ENCODE assay signal across 9 mouse cellular contexts in genomic region chr11:69881787-69882670, GRCm38 (mm10). TPM values are rescaled to one million over a fixed set of nuclear protein-coding genes. Genes with fewer than 3 reads are reported as not detected.
DNase-seq lines count a peak whose midpoint lies in the region; ATAC-seq lines count a peak whose summit lies in the region.
"Had no signal": no experiment of that assay in that cellular context is flagged by ENCODE, and none has a peak within 500 bp of the region (broad histone marks: within the 10 kb centered on the region; RNA-seq: fewer than 3 reads in every experiment).

No protein-coding gene starts in this region.

- peak overlapping the region; percentile 97 for H3K27ac ChIP-seq in kidney, embryonic 15.5 days
- H3K27ac ChIP-seq in embryonic facial prominence, embryonic 11.5 days (replicated peaks; ENCODE audit: low read depth, low read length), result peak overlapping the region; percentile 69; the same call in 1 of the 2 replicates
- no peak overlapping the region for H3K27ac ChIP-seq in hindbrain, embryonic 14.5 days
- H3K27ac ChIP-seq in midbrain, embryonic 14.5 days (replicated peaks; ENCODE audit: low read depth, low read length), result no peak overlapping the region

- H3K4me2 ChIP-seq in kidney, embryonic 15.5 days, result peak overlapping the region; percentile 80
- H3K4me2 ChIP-seq in embryonic facial prominence, embryonic 11.5 days (ENCODE audit: low read depth, low read length), result peak overlapping the region; percentile 69
- H3K4me2 ChIP-seq in hindbrain, embryonic 14.5 days (replicated peaks), result peak overlapping the region; percentile 66
- peak overlapping the region; percentile 69 for H3K4me2 ChIP-seq in midbrain, embryonic 14.5 days (ENCODE audit: low read length)

- peak overlapping the region; percentile 63 for H3K4me3 ChIP-seq in kidney, embryonic 15.5 days (replicated peaks)
- H3K4me3 ChIP-seq in embryonic facial prominence, embryonic 11.5 days (ENCODE audit: low read depth, low read length), result peak overlapping the region; percentile 45
- H3K4me3 ChIP-seq in hindbrain, embryonic 14.5 days (replicated peaks; ENCODE audit: low read length), result peak overlapping the region; percentile 37
- peak overlapping the region; percentile 40 for H3K4me3 ChIP-seq in midbrain, embryonic 14.5 days (replicated peaks; ENCODE audit: low read depth, low read length)

- H3K36me3 ChIP-seq in kidney, embryonic 15.5 days, result no peaks in the 10 kb centered on the region
- H3K36me3 ChIP-seq in embryonic facial prominence, embryonic 11.5 days (replicated peaks; ENCODE audit: control insufficient read depth, insufficient read depth, low read depth, low read length), result no peaks in the 10 kb centered on the region
- H3K36me3 ChIP-seq in hindbrain, embryonic 14.5 days (replicated peaks; ENCODE audit: control insufficient read depth, insufficient read depth), result no peaks in the 10 kb centered on the region
- no peaks in the 10 kb centered on the region for H3K36me3 ChIP-seq in midbrain, embryonic 14.5 days (ENCODE audit: control insufficient read depth, insufficient read depth, low read length)

- 55% methylated on average over 21 of the region's 21 CpGs for WGBS in kidney, embryonic 15.5 days
- 58% methylated on average over 21 of the region's 21 CpGs for WGBS in embryonic facial prominence, embryonic 11.5 days
- 62% methylated on average over 21 of the region's 21 CpGs for WGBS in hindbrain, embryonic 14.5 days
- 58% methylated on average over 21 of the region's 21 CpGs for WGBS in midbrain, embryonic 14.5 days

- H3K4me1 ChIP-seq in kidney, embryonic 15.5 days, result peaks cover 55% of the 10 kb centered on the region
- H3K4me1 ChIP-seq in embryonic facial prominence, embryonic 11.5 days (ENCODE audit: control insufficient read depth, insufficient read depth, low read length), result peaks cover 4% of the 10 kb centered on the region; the same call in 1 of the 2 replicates
- H3K4me1 ChIP-seq in hindbrain, embryonic 14.5 days (replicated peaks; ENCODE audit: control insufficient read depth, insufficient read depth, low read length), result peaks cover 16% of the 10 kb centered on the region; the same call in 1 of the 2 replicates
- H3K4me1 ChIP-seq in midbrain, embryonic 14.5 days (ENCODE audit: control insufficient read depth, insufficient read depth, low read length), result peaks cover 14% of the 10 kb centered on the region

- DNase-seq in kidney, postnatal 14 days, result no peak
- DNase-seq in embryonic facial prominence, embryonic 11.5 days (ENCODE audit: low spot score), result no peak
- DNase-seq in hindbrain, embryonic 14.5 days (ENCODE audit: low spot score), result no peak
- no peak for DNase-seq in midbrain, embryonic 14.5 days
- DNase-seq in left cerebral cortex, adult 18-20 months (ENCODE audit: low spot score in 2 of 2), result no peak
- no peak for DNase-seq in ovary, postnatal 14 days (ENCODE audit: low spot score)
- DNase-seq in retina, postnatal 1 day, result no peak

- peak overlapping the region; percentile 69 for H3K9ac ChIP-seq in kidney, embryonic 15.5 days
- H3K9ac ChIP-seq in embryonic facial prominence, embryonic 11.5 days (replicated peaks; ENCODE audit: low read length), result peak overlapping the region; percentile 64
- peak overlapping the region; percentile 57 for H3K9ac ChIP-seq in hindbrain, embryonic 14.5 days
- peak overlapping the region; percentile 44; the same call in 1 of the 2 replicates for H3K9ac ChIP-seq in midbrain, embryonic 14.5 days (replicated peaks; ENCODE audit: low read length)

- no peaks in the 10 kb centered on the region for H3K9me3 ChIP-seq in kidney, embryonic 15.5 days (replicated peaks)
- no peaks in the 10 kb centered on the region for H3K9me3 ChIP-seq in embryonic facial prominence, embryonic 11.5 days (replicated peaks; ENCODE audit: control insufficient read depth, low read length)
- H3K9me3 ChIP-seq in hindbrain, embryonic 14.5 days (ENCODE audit: control insufficient read depth, low read length), result no peaks in the 10 kb centered on the region
- H3K9me3 ChIP-seq in midbrain, embryonic 14.5 days (ENCODE audit: control insufficient read depth, low read length), result no peaks in the 10 kb centered on the region

- ATAC-seq in kidney, embryonic 15.5 days (replicated peaks; ENCODE audit: low FRiP score), result no peak
- no peak for ATAC-seq in embryonic facial prominence, embryonic 11.5 days (replicated peaks; ENCODE audit: insufficient number of reproducible peaks, low FRiP score, low TSS enrichment, low read depth)
- ATAC-seq in hindbrain, embryonic 14.5 days (ENCODE audit: low FRiP score), result no peak
- no peak for ATAC-seq in midbrain, embryonic 14.5 days (ENCODE audit: low FRiP score, low TSS enrichment)

- H3K27me3 ChIP-seq in kidney, embryonic 15.5 days, result no peaks in the 10 kb centered on the region
- H3K27me3 ChIP-seq in embryonic facial prominence, embryonic 11.5 days (ENCODE audit: control insufficient read depth, insufficient read depth, low read length), result no peaks in the 10 kb centered on the region
- peaks cover 15% of the 10 kb centered on the region for H3K27me3 ChIP-seq in hindbrain, embryonic 14.5 days (ENCODE audit: control insufficient read depth, insufficient read depth, low read length)
- H3K27me3 ChIP-seq in midbrain, embryonic 14.5 days (ENCODE audit: control insufficient read depth, insufficient read depth, low read length), result peaks cover 17% of the 10 kb centered on the region; the same call in 1 of the 2 replicates

RNA-seq across cellular contexts. Expression of gene Kctd11, which starts 0.8 kb away (rescaled TPM):
- polyA plus RNA-seq in kidney, embryonic 15.5 days (2015; fragmentation: Nextera tagmentation; extraction: Ambion mirVana), result 9.4 and 10.1 TPM in 2 replicates
- polyA plus RNA-seq in embryonic facial prominence, embryonic 11.5 days (2014; fragmentation: Nextera tagmentation; extraction: Ambion mirVana), result 3.2 and 3.5 TPM in 2 replicates
- 2.2 and 2.3 TPM in 2 replicates for polyA plus RNA-seq in hindbrain, embryonic 14.5 days (2014; fragmentation: Nextera tagmentation; extraction: Ambion mirVana)
- polyA plus RNA-seq in midbrain, embryonic 14.5 days (2014; fragmentation: Nextera tagmentation; extraction: Ambion mirVana), result 0.74 and 1.0 TPM in 2 replicates
- total RNA-seq in left cerebral cortex, adult 18-20 months (2021), result 1 to 10 TPM; 1.2 to 1.4 TPM

RNA-seq across cellular contexts. Expression of gene Tmem95, which starts 4.2 kb away (rescaled TPM):
- 0.32 TPM in 1 of 2 replicates, not detected in the other for polyA plus RNA-seq in kidney, embryonic 15.5 days (2015; fragmentation: Nextera tagmentation; extraction: Ambion mirVana)
- polyA plus RNA-seq in embryonic facial prominence, embryonic 11.5 days (2014; fragmentation: Nextera tagmentation; extraction: Ambion mirVana), result not detected in 2 replicates
- not detected in 2 replicates for polyA plus RNA-seq in hindbrain, embryonic 14.5 days (2014; fragmentation: Nextera tagmentation; extraction: Ambion mirVana)
- polyA plus RNA-seq in midbrain, embryonic 14.5 days (2014; fragmentation: Nextera tagmentation; extraction: Ambion mirVana), result not detected in 2 replicates
- total RNA-seq in left cerebral cortex, adult 18-20 months (2021), result not detected
- total RNA-seq: layer of hippocampus, postnatal 25 days had no signal

RNA-seq across cellular contexts. Expression of gene Acap1, which starts 13.3 kb away (rescaled TPM):
- 0.58 and 0.62 TPM in 2 replicates for polyA plus RNA-seq in kidney, embryonic 15.5 days (2015; fragmentation: Nextera tagmentation; extraction: Ambion mirVana)
- polyA plus RNA-seq in embryonic facial prominence, embryonic 11.5 days (2014; fragmentation: Nextera tagmentation; extraction: Ambion mirVana), result 0.56 and 0.60 TPM in 2 replicates
- 0.20 and 0.33 TPM in 2 replicates for polyA plus RNA-seq in hindbrain, embryonic 14.5 days (2014; fragmentation: Nextera tagmentation; extraction: Ambion mirVana)
- polyA plus RNA-seq in midbrain, embryonic 14.5 days (2014; fragmentation: Nextera tagmentation; extraction: Ambion mirVana), result 0.17 and 0.30 TPM in 2 replicates
- total RNA-seq in left cerebral cortex, adult 18-20 months (2021), result under 1 TPM in 1 of 2 experiments, not detected in 1; 0.14 TPM

RNA-seq across cellular contexts. Expression of gene 2810408A11Rik, which starts 18.8 kb away (rescaled TPM):
- polyA plus RNA-seq in kidney, embryonic 15.5 days (2015; fragmentation: Nextera tagmentation; extraction: Ambion mirVana), result 12.6 and 13.0 TPM in 2 replicates
- 17.6 and 20.7 TPM in 2 replicates for polyA plus RNA-seq in embryonic facial prominence, embryonic 11.5 days (2014; fragmentation: Nextera tagmentation; extraction: Ambion mirVana)
- 5.4 and 7.6 TPM in 2 replicates for polyA plus RNA-seq in hindbrain, embryonic 14.5 days (2014; fragmentation: Nextera tagmentation; extraction: Ambion mirVana)
- polyA plus RNA-seq in midbrain, embryonic 14.5 days (2014; fragmentation: Nextera tagmentation; extraction: Ambion mirVana), result 9.4 and 13.0 TPM in 2 replicates
- total RNA-seq in left cerebral cortex, adult 18-20 months (2021), result under 1 TPM; 0.35 to 0.72 TPM

RNA-seq across cellular contexts. Expression of gene Neurl4, which starts 18.8 kb away (rescaled TPM):
- 9.3 and 10.8 TPM in 2 replicates for polyA plus RNA-seq in kidney, embryonic 15.5 days (2015; fragmentation: Nextera tagmentation; extraction: Ambion mirVana)
- 11.5 and 13.8 TPM in 2 replicates for polyA plus RNA-seq in embryonic facial prominence, embryonic 11.5 days (2014; fragmentation: Nextera tagmentation; extraction: Ambion mirVana)
- polyA plus RNA-seq in hindbrain, embryonic 14.5 days (2014; fragmentation: Nextera tagmentation; extraction: Ambion mirVana), result 25.6 and 28.1 TPM in 2 replicates
- 27.5 and 29.0 TPM in 2 replicates for polyA plus RNA-seq in midbrain, embryonic 14.5 days (2014; fragmentation: Nextera tagmentation; extraction: Ambion mirVana)
- total RNA-seq in left cerebral cortex, adult 18-20 months (2021), result 100 to 1,000 TPM; 116 to 118 TPM

Comparison
In these comparisons a context has a peak if more than half of its experiments do, and no peak if none do; other contexts are left out.
1. H3K27ac ChIP-seq: peak in kidney, embryonic 15.5 days (single experiment) and embryonic facial prominence, embryonic 11.5 days (single experiment); none in hindbrain, embryonic 14.5 days (single experiment) and midbrain, embryonic 14.5 days (single experiment).
2. Peak in every context shown above with its lines, with median percentiles within 50 percentile points of each other: H3K4me2 ChIP-seq, H3K4me3 ChIP-seq and H3K9ac ChIP-seq.